Mouse (Mus musculus): ENCODE measurements around the gene Clec4n. TPM values are rescaled to one million over a fixed set of nuclear protein-coding genes. Genes with fewer than 3 reads are reported as not detected.
A peak's percentile ranks its signal among the peaks of the same experiment; 100 is the strongest.
"Not testable (repeated sequence)": the region's sequence is repeated elsewhere in the genome, so short reads cannot be mapped to it uniquely, and the experiment has no call there.

Clec4n gene
- not detected in 2 replicates for total RNA-seq (2017)

DNA sequence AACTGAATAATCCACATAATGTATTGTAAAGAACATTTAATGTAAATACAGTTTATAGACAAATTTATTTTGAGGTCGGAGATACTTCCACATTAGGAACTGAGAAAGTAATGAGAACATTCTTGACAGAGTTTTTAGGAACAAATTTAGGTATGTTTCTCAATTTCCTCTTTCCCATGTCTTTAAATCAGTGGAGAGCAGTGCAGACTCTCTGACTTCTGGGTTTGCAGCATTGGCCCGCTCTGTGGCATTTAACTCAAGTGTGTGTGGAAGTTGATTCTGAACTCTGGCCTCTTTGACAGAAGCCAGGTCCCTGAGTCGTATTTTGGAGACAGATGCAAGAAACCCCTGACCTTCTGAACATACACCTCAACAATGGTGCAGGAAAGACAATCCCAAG is at the start of gene Clec4n:
Gene Clec4n (plus strand): TSS at position 200 of the 400 bp plus-strand sequence.
- peak; percentile 30; the same call in 1 of the 2 replicates for ATAC-seq (replicated peaks; ENCODE audit: low read depth, poor library complexity, severe bottlenecking)

DNA sequence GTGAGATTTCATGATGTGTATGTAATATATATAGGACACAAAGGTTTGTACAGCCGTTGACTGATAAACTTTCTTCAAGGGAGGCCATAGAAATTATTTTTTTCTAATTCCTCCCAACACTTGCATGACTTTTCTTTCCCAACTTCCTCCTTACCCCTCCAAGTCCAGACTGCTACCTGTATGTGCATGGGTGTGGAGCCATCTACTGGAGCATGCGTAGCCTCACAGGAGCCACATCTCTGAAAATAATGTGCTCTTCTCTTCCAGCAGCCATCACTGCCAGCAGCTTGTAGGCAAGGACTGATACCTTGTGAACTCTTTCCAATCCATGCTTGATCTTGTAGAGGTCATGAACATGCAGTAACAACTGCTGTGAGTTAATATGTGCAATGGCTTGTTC is 44.8 kb upstream of the Clec4n start:
- peak; percentile 99 for ATAC-seq (replicated peaks; ENCODE audit: low read depth, poor library complexity, severe bottlenecking)

GRCm38 (mm10) chr6:123207187-123208076 is 22.2 kb upstream of the Clec4n start:
- peak; percentile 32; the same call in 1 of the 2 replicates for ATAC-seq (replicated peaks; ENCODE audit: low read depth, poor library complexity, severe bottlenecking)

DNA sequence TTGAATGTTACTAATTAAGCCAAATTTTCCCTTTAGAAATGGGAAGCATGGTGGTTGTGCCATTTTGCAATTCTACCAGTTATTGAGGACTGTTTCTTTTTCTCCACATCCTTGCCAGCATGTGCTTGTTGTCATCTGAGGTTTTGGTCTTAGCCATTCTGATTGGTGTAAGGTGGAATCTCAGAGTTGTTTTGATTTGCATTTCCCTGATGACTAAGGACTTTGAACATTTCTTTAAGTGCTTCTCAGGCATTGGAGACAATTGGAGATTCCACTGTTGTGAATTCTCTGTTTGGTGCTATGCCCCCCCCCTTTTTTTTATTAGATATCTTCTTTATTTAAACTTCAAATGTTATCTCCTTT is 21.6 kb upstream of the Clec4n start:
- ATAC-seq (replicated peaks; ENCODE audit: low read depth, poor library complexity, severe bottlenecking), result not testable (repeated sequence)

- ATAC-seq (replicated peaks; ENCODE audit: low read depth, poor library complexity, severe bottlenecking), result no peak
These were observed 17.9 kb upstream of the Clec4n start for GRCm38 (mm10) chr6:123211726-123212125.

DNA sequence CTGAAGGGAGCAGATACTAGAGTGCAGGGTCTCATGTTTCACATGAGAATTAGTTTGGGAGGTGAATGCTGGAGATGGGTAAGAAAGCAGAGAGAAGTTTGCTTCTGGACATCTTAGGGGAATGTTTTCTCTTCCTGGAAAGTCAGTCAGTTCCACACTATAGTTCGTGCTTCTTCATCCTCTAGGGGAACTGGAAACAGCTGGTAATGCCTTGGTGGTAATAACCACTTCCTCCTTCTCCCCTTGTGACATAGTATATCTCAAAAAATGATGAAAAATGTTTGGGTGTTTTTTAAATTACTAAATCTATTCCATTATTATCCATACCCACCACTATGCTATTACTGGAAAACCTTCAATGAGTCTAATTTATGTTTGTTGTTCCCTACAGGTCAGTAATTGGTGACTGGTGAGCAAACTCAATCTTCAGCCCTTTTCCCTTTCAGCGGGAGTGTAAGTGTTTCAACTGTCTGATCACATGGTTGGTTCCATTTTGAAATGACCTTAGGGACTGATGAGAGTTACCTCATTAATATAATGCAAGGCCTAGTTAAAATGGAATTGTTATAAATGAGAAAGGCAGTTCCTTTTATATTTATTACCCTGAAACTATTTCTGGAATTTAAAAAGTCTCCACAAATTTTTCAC is 2.0 kb upstream of the Clec4n start:
- ATAC-seq (replicated peaks; ENCODE audit: low read depth, poor library complexity, severe bottlenecking), result peak; percentile 96

DNA sequence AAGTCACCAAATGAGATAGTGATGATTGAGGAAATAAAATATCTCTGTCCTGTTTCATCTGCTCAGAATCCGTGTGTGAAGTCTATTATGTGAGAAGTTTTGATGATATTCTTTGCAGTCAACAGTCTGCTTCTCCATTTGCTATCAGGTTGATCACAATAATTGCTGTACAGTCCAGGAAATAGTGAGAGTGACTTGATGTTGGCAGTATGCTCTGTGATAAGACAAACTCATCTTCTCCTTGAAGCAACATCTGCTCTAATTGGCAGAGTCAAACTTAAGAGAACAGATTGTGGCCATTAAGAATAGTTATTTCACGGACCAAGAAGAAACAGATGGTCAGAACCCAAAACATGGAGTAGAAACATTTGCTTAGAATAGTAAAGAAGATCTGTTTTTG is 1.5 kb downstream of the Clec4n start:
- ATAC-seq (replicated peaks; ENCODE audit: low read depth, poor library complexity, severe bottlenecking), result no peak

DNA sequence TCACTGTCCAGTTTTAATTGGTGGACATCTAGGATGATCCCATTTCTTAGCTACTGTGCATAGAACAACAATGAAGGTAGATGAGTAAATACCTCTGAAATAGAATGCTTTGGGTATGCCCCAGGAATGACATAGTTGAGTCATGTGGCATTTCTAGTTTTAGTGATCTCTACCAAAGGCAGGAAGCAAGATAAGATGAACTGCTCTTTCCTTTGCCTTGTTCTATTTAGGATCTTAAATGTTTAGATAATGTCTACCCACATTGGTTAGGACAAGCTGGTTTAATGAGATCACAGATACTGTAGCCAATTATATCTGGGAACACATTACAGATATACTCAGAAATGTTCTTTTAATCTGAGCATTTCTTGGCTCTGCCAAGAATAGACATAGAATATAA is 7.9 kb downstream of the Clec4n start:
- ATAC-seq (replicated peaks; ENCODE audit: low read depth, poor library complexity, severe bottlenecking), result no peak

DNA sequence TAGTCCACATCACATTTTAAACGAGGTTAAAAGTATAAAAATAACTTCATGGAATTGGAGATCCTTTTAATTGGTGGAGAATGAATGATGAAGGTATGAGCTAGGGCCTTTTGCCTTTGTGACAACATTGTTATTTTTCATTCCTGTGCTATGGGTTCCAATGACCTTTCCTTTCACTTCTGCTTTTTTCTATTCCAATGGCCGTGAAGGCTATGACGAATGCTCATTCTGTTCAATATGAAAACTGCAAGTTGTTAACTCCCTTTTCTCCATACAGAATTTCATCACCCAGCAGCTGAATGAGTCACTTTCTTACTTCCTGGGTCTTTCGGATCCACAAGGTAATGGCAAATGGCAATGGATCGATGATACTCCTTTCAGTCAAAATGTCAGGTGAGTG is 14.6 kb downstream of the Clec4n start:
- ATAC-seq (replicated peaks; ENCODE audit: low read depth, poor library complexity, severe bottlenecking), result peak; percentile 60; the same call in 1 of the 2 replicates

DNA sequence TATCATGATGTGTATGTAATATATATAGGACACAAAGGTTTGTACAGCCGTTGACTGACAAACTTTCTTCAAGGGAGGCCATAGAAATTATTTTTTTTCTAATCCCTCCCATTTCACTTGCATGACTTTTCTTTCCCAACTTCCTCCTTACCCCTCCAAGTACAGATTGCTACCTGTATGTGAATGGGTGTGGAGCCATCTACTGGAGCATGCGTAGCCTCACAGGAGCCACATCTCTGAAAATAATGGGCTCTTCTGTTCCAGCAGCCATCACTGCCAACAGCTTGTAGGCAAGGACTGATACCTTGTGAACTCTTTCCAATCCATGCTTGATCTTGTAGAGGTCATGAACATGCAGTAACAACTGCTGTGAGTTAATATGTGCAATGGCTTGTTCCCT is 19.2 kb downstream of the Clec4n start:
- ATAC-seq (replicated peaks; ENCODE audit: low read depth, poor library complexity, severe bottlenecking), result peak; percentile 67

- ATAC-seq (replicated peaks; ENCODE audit: low read depth, poor library complexity, severe bottlenecking), result peak; percentile 95
These were observed 23.1 kb downstream of the Clec4n start for GRCm38 (mm10) chr6:123252735-123253134.

DNA sequence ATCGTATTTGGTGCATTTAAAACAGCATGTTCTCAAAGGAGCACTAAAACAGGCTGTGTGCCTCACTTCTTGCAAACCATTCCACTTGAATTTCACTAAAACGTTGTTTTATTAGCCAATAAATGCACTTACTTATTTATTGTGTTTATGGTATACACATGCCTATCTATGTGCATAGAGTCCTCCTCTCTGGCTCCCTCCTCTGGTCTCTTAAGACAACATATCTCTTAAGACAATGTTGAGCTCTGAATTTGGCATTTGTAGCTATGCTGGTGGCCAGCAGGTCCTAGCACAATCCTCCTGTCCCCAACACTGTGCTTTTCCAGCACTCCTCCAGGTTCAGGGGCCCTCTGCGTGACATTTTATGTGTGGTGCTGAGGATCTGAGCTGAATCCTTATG is 29.3 kb downstream of the Clec4n start:
- peak; percentile 41 for ATAC-seq (replicated peaks; ENCODE audit: low read depth, poor library complexity, severe bottlenecking)

- peak; percentile 68 for ATAC-seq (replicated peaks; ENCODE audit: low read depth, poor library complexity, severe bottlenecking)
These were observed 30.4 kb downstream of the Clec4n start for GRCm38 (mm10) chr6:123259889-123260603.

DNA sequence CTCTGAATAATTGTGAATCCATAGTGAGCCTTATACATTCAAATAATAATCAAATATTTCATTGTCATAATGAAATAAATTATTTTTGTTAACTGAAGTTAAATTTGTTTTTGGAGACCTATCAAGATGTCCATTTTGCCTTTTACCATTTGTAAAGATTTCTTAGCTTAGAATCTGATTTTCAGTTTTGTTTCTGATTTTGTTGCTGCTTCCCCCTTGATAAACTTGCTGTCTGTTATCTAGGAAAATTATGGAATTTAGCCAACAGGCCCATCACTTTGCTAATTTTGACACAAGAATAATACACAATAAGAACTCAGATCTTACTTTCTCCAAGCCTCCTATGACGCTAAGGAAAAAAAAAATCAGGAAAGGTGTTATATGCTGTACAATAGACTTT is 31.2 kb downstream of the Clec4n start:
- no peak for ATAC-seq (replicated peaks; ENCODE audit: low read depth, poor library complexity, severe bottlenecking)

DNA sequence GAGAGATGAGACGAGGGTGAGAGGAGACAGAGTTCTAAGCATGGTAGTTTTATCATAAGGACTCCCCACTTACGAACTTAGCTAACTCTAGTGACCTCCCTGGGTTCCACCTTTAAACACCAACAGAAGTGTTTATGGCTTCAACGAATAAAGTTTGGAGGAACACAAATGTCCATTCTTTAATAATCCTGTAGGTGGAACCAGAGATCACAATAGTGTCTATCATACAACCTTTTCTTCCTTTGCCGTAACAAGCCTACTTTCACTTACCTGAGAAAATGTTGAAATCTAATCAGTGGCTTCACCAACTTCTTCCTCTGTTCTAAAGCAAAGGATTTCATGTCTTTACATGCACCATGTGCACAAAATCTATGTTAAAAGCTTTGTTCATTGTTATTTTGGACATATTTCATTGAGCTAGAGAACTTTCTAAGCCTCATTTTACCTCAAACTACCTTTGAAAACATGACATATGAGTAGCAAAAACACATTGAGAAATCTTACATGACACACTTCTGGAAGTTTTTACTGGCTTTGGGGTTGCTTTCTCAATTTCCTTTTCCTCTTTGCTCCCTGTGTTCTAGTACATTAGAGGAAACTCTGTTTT is 32.0 kb downstream of the Clec4n start, which contains the start of gene Clec4d:
Gene Clec4d (plus strand): TSS at position 557 of the 607 bp plus-strand sequence.
- ATAC-seq (replicated peaks; ENCODE audit: low read depth, poor library complexity, severe bottlenecking), result peak; percentile 48

- ATAC-seq (replicated peaks; ENCODE audit: low read depth, poor library complexity, severe bottlenecking), result no peak
These were observed 34.6 kb downstream of the Clec4n start for GRCm38 (mm10) chr6:123264194-123264593.

DNA sequence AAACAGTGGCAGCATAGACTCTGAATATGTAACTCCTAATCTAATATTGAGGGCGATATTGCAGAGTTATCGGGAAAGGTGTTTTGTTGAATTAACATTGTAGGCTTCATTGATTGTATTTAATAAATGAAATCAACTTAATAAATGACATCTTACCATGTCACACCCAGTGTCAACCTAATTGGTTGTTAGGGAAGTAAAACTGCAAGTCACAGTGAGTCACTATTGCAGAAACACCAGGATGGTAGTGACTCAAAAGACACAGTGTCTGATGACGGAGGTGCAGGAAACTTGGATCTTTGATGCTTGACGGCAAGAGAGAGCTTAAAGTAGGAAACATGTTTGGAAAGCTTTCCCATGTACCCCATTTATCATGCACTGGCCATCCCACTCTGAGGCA is 36.2 kb downstream of the Clec4n start:
- peak; percentile 70 for ATAC-seq (replicated peaks; ENCODE audit: low read depth, poor library complexity, severe bottlenecking)

DNA sequence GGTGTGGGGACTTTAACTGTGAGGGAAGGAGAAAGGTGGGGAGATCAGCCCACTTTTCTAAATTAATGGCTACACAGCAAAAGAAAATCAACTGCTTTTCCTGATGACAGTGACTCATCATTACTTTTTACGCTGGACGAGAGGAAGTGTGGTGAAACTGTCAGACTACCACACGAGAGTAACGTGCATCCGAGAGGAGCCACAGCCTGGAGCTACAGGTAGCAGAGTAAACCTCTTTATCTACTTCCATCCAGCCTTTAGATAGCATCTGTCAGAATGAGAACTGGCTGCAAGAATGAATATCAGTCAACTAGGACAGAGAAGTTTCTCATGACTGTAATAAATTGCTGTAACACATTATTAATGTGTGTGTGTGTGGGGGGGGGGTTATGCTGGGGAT is 37.3 kb downstream of the Clec4n start:
- ATAC-seq (replicated peaks; ENCODE audit: low read depth, poor library complexity, severe bottlenecking), result peak; percentile 88

DNA sequence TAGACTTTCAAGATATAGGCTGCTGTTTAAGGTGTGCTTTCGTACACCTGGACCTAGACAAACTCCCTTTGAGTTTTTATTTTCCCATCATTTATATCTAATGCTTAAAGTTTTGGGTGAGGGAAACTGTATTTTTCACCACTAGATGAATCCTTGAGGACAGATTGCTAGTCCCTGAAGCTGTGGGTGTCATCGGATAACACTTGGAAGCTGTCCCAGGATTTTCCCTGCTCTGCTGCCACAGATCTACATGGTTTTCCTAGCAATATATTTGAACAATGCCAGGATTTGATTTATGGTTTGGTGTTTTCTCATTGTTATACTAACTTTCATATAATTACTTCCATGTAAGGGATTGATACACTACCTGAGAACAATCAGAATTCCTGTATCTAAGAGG is 49.8 kb downstream of the Clec4n start:
- no peak for ATAC-seq (replicated peaks; ENCODE audit: low read depth, poor library complexity, severe bottlenecking)

DNA sequence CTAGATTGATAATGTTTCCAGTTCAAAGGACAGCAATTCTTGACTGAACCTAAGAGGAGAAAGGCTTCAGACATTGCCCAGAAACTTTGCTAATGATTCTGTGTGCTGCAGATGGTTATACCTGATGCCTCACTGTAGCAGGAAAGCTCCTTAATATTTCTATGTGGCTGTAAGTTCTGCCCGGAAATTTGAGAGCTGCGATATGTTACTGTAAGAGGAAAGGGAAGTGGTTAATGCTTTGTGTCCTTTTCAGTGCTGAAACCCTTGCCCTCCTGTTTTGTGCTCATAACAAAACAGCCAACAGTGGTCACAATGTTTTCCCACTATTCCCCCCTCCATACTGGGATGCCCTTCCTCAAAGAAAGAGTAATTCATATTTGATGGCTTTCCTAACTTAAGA is 56.7 kb downstream of the Clec4n start:
- peak; percentile 39 for ATAC-seq (replicated peaks; ENCODE audit: low read depth, poor library complexity, severe bottlenecking)
